Mouse (Mus musculus): ENCODE data around the gene Sds.

The Sds gene

GRCm38 (mm10) chr5:120476296-120476695 lies at the start of gene Sds:
Gene Sds, plus strand, starts transcription at chr5:120476526.
- DNase-seq, result no peak

- DNase-seq, result no peak
These were observed 49.8 kb upstream of the Sds start for GRCm38 (mm10) chr5:120426572-120426971.

- DNase-seq, result no peak
These were observed 48.8 kb upstream of the Sds start for GRCm38 (mm10) chr5:120427451-120427938.

- DNase-seq, result no peak
These were observed 48.0 kb upstream of the Sds start for GRCm38 (mm10) chr5:120428189-120428838.

- no peak for DNase-seq
These were observed 47.3 kb upstream of the Sds start for GRCm38 (mm10) chr5:120428990-120429389.

GRCm38 (mm10) chr5:120429692-120430091 lies 46.6 kb upstream of the Sds start:
- DNase-seq, result no peak

- peak in 1 of 2 experiments; percentile 16 for DNase-seq
These were observed 45.2 kb upstream of the Sds start for GRCm38 (mm10) chr5:120431001-120431583.

GRCm38 (mm10) chr5:120431649-120432485 lies 44.5 kb upstream of the Sds start, which contains the start of gene Lhx5:
Gene Lhx5, plus strand, starts transcription at chr5:120431699.
- DNase-seq, result peak; percentile 42 to 59

GRCm38 (mm10) chr5:120432486-120433015 lies 43.8 kb upstream of the Sds start:
- DNase-seq, result peak in 1 of 2 experiments; percentile 19

GRCm38 (mm10) chr5:120433135-120433760 lies 43.1 kb upstream of the Sds start:
- no peak for DNase-seq

GRCm38 (mm10) chr5:120434231-120434735 lies 42.0 kb upstream of the Sds start:
- peak in 1 of 2 experiments; percentile 16 for DNase-seq

- peak in 1 of 2 experiments; percentile 25 for DNase-seq
These were observed 41.2 kb upstream of the Sds start for GRCm38 (mm10) chr5:120435006-120435681.

- DNase-seq, result peak; percentile 30 to 32
These were observed 40.4 kb upstream of the Sds start for GRCm38 (mm10) chr5:120435731-120436501.

GRCm38 (mm10) chr5:120436885-120437495 lies 39.3 kb upstream of the Sds start:
- peak in 1 of 2 experiments; percentile 21 for DNase-seq

GRCm38 (mm10) chr5:120437539-120437938 lies 38.8 kb upstream of the Sds start:
- DNase-seq, result no peak

GRCm38 (mm10) chr5:120437986-120438385 lies 38.3 kb upstream of the Sds start:
- DNase-seq, result peak in 1 of 2 experiments; percentile 39

GRCm38 (mm10) chr5:120438469-120438868 lies 37.9 kb upstream of the Sds start:
- no peak for DNase-seq

- peak; percentile 68 to 75 for DNase-seq
These were observed 37.2 kb upstream of the Sds start for GRCm38 (mm10) chr5:120438991-120439710.

- peak; percentile 38 to 40 for DNase-seq
These were observed 36.2 kb upstream of the Sds start for GRCm38 (mm10) chr5:120439887-120440670.

Data from cerebellum, postnatal 14 days (tissue).